Comparison of ENCODE assay signal across 14 mouse cellular contexts in genomic region chr9:98628480-98628879, GRCm38 (mm10). TPM values are rescaled to one million over a fixed set of nuclear protein-coding genes. Genes with fewer than 3 reads are reported as not detected.
A peak's percentile ranks its signal among the peaks of the same experiment; 100 is the strongest.
DNase-seq lines count a peak whose midpoint lies in the region; ATAC-seq and TF ChIP-seq lines count a peak whose summit lies in the region.
"Had no signal": no experiment of that assay in that cellular context is flagged by ENCODE, and none has a peak within 500 bp of the region (broad histone marks: within the 10 kb centered on the region; RNA-seq: fewer than 3 reads in every experiment).

No protein-coding gene starts in this region.

- H3K27ac ChIP-seq in kidney, postnatal 0 days, result no peak overlapping the region
- no peak overlapping the region for H3K27ac ChIP-seq in kidney, embryonic 14.5 days (ENCODE audit: low read depth, low read length)
- H3K27ac ChIP-seq in cortical plate, adult 2 months (ENCODE audit: insufficient read depth, low read length), result no peak overlapping the region
- H3K27ac ChIP-seq: embryonic facial prominence, embryonic 12.5 days; hindbrain, embryonic 13.5 days; lung, embryonic 15.5 days; stomach, embryonic 15.5 days had no signal

- peak; percentile 45; the same call in 1 of the 2 replicates for TF ChIP-seq CTCF in kidney, postnatal 0 days (IDR thresholded peaks at IDR 0.05; ENCODE audit: low read depth)
- 0 out of 2 replicates have a peak, but pooled peaks have one; percentile 15 for TF ChIP-seq CTCF in cortical plate, adult 2 months (IDR thresholded peaks at IDR 0.05; ENCODE audit: extremely low read depth, insufficient read depth, low read length)

- no peaks in the 10 kb centered on the region for H3K4me1 ChIP-seq in kidney, postnatal 0 days (replicated peaks; ENCODE audit: insufficient read depth, low read length)
- peaks cover 3% of the 10 kb centered on the region; the same call in 1 of the 2 replicates for H3K4me1 ChIP-seq in kidney, embryonic 14.5 days (ENCODE audit: control insufficient read depth, insufficient read depth, low read length)
- H3K4me1 ChIP-seq in cortical plate, adult 2 months (ENCODE audit: control insufficient read depth, insufficient read depth, low read length), result no peaks in the 10 kb centered on the region
- H3K4me1 ChIP-seq: hindbrain, embryonic 13.5 days; lung, embryonic 15.5 days; stomach, embryonic 15.5 days had no signal

- H3K4me3 ChIP-seq in kidney, postnatal 0 days (replicated peaks; ENCODE audit: low read depth, low read length), result no peak overlapping the region
- no peak overlapping the region for H3K4me3 ChIP-seq in kidney, embryonic 14.5 days (ENCODE audit: low read length)
- no peak overlapping the region for H3K4me3 ChIP-seq in cortical plate, adult 2 months (ENCODE audit: insufficient read depth, low read length)
- H3K4me3 ChIP-seq: embryonic facial prominence, embryonic 12.5 days; hindbrain, embryonic 13.5 days; lung, embryonic 15.5 days; stomach, embryonic 15.5 days had no signal

- no peak for TF ChIP-seq POLR2A in cortical plate, adult 2 months (IDR thresholded peaks at IDR 0.05; ENCODE audit: extremely low read depth, insufficient read depth, low read length)

- H3K36me3 ChIP-seq in kidney, postnatal 0 days (ENCODE audit: insufficient read depth, low read length), result no peaks in the 10 kb centered on the region
- no peaks in the 10 kb centered on the region for H3K36me3 ChIP-seq in kidney, embryonic 14.5 days (ENCODE audit: control insufficient read depth, insufficient read depth, low read length)
- H3K36me3 ChIP-seq: embryonic facial prominence, embryonic 12.5 days; hindbrain, embryonic 13.5 days; lung, embryonic 15.5 days; stomach, embryonic 15.5 days had no signal

- no peaks in the 10 kb centered on the region for H3K9me3 ChIP-seq in kidney, postnatal 0 days (replicated peaks; ENCODE audit: low read length)
- H3K9me3 ChIP-seq in kidney, embryonic 14.5 days (ENCODE audit: control insufficient read depth, low read length), result no peaks in the 10 kb centered on the region
- H3K9me3 ChIP-seq: embryonic facial prominence, embryonic 12.5 days; hindbrain, embryonic 13.5 days; lung, embryonic 15.5 days; stomach, embryonic 15.5 days had no signal

- 46% methylated on average over 3 of the region's 3 CpGs for WGBS in kidney, postnatal 0 days
- 49% methylated on average over 3 of the region's 3 CpGs for WGBS in kidney, embryonic 14.5 days

- no peak overlapping the region for H3K4me2 ChIP-seq in kidney, postnatal 0 days (ENCODE audit: low read length)
- H3K4me2 ChIP-seq in kidney, embryonic 14.5 days (replicated peaks; ENCODE audit: low read depth, low read length), result no peak overlapping the region
- H3K4me2 ChIP-seq: embryonic facial prominence, embryonic 12.5 days; hindbrain, embryonic 13.5 days; lung, embryonic 15.5 days; stomach, embryonic 15.5 days had no signal

- no peak for DNase-seq in kidney, postnatal 0 days (ENCODE audit: low spot score)
- peak; percentile 38 for DNase-seq in 416B (ENCODE audit: low read depth)
- peak; percentile 42 for DNase-seq in ES-CJ7 (ENCODE audit: low read depth, low spot score)
- DNase-seq in cerebellum, postnatal 36 days, result no peak
- DNase-seq in right cerebral cortex, postnatal 14 days, result no peak
- DNase-seq: kidney, postnatal 14 days had no signal

- no peaks in the 10 kb centered on the region for H3K27me3 ChIP-seq in kidney, postnatal 0 days (ENCODE audit: insufficient read depth, low read length)
- H3K27me3 ChIP-seq in kidney, embryonic 14.5 days (ENCODE audit: control insufficient read depth, insufficient read depth, low read length), result no peaks in the 10 kb centered on the region; the same call in none of the 2 replicates
- H3K27me3 ChIP-seq: lung, embryonic 15.5 days had no signal

- H3K9ac ChIP-seq in kidney, postnatal 0 days (ENCODE audit: low read depth, low read length), result no peak overlapping the region
- H3K9ac ChIP-seq in kidney, embryonic 14.5 days (ENCODE audit: low read depth, low read length), result no peak overlapping the region
- H3K9ac ChIP-seq: embryonic facial prominence, embryonic 12.5 days; hindbrain, embryonic 13.5 days; lung, embryonic 15.5 days; stomach, embryonic 15.5 days had no signal

- ATAC-seq in kidney, postnatal 0 days (replicated peaks; ENCODE audit: low FRiP score, low read depth), result no peak
- no peak for ATAC-seq in kidney, embryonic 14.5 days (ENCODE audit: low FRiP score, low TSS enrichment)
- no peak for ATAC-seq in erythroid progenitor cell, adult 5-6 weeks (replicated peaks; ENCODE audit: low FRiP score, poor library complexity, severe bottlenecking)
- ATAC-seq: forebrain, embryonic 16.5 days had no signal

RNA-seq across cellular contexts. Expression of gene Mrps22, which starts 27.0 kb away (rescaled TPM):
- polyA plus RNA-seq in kidney, postnatal 0 days (2015; fragmentation: Nextera tagmentation; extraction: Ambion mirVana), result 47.2 and 51.1 TPM in 2 replicates
- polyA plus RNA-seq in kidney, embryonic 14.5 days (2014; fragmentation: Nextera tagmentation; extraction: Ambion mirVana), result 67.4 and 75.4 TPM in 2 replicates
- 20.5 and 21.7 TPM in 2 replicates for polyA plus RNA-seq in cortical plate, adult 2 months (2012; rRNA removed)
- total RNA-seq in erythroid progenitor cell, adult 5-6 weeks (2015; ENCODE audit: low replicate concordance), result 6.8 and 19.3 TPM in 2 replicates
- 13.5 and 17.3 TPM in 2 replicates for total RNA-seq in erythroid progenitor cell, adult 5-6 weeks (2017; ENCODE audit: low replicate concordance)

Comparison
In these comparisons a context has a peak if more than half of its experiments do, and no peak if none do; other contexts are left out.
1. DNase-seq: peak in 416B (single experiment) and ES-CJ7 (single experiment); none in kidney, postnatal 0 days (single experiment), cerebellum, postnatal 36 days (0 of 2) and right cerebral cortex, postnatal 14 days (single experiment).